Mouse (Mus musculus): ENCODE results near the gene Med22.

Gene Med22

GRCm38 (mm10) chr2:26862856-26863255, 47.6 kb downstream of the Med22 start:
- no peak for DNase-seq (ENCODE audit: low spot score)
